Mouse (Mus musculus) heart, postnatal 0 days (tissue): ENCODE data around the gene Lsm3.

ENCODE experiments used
- CTCF ChIP-seq: IDR thresholded peaks from 2 replicates; pipeline ENCODE4 v1.5.1; 2016; ENCODE audit warnings: antibody characterized with exemption, control low read depth, low read depth
- EP300 ChIP-seq: IDR thresholded peaks from 2 replicates; pipeline ENCODE4 v1.6.1; 2016; ENCODE audit warnings: antibody characterized with exemption, low read depth

GRCm38 (mm10) chr6:91533771-91534170 lies 18.0 kb downstream of the Lsm3 start:
- TF ChIP-seq CTCF = no peak
- TF ChIP-seq EP300 = no peak
